Mouse (Mus musculus): ENCODE measurements around the gene Dip2c. TPM values are rescaled to one million over a fixed set of nuclear protein-coding genes. Genes with fewer than 3 reads are reported as not detected.
A peak's percentile ranks its signal among the peaks of the same experiment; 100 is the strongest.

Gene Dip2c
- total RNA-seq, 1 experiment from 2014 or later = 5.7 TPM

DNA sequence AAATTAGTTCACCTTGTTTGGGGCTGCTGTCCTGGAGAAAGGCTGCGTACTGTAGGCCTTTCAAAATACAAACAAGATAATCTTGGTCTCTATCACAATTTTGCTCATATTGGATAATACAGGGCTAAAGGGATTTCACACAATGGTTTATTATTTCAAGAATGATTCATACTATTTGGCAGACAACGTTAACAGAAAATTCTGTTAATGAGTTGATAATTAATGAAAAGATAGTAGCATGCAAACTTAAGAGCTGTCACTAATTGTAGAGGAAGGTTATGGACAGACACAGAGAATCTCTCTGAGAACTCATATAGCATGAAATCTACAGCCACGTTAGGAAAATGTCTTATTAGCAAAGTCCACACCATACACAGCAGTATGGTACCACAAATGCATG is 436.6 kb downstream of the Dip2c start:
- ATAC-seq (replicated peaks in 1 of 2; ENCODE audit: insufficient read depth in 1 of 2, low FRiP score in 2 of 2, low TSS enrichment in 1 of 2, low read depth in 1 of 2, poor library complexity in 2 of 2, severe bottlenecking in 2 of 2) = no peak

DNA sequence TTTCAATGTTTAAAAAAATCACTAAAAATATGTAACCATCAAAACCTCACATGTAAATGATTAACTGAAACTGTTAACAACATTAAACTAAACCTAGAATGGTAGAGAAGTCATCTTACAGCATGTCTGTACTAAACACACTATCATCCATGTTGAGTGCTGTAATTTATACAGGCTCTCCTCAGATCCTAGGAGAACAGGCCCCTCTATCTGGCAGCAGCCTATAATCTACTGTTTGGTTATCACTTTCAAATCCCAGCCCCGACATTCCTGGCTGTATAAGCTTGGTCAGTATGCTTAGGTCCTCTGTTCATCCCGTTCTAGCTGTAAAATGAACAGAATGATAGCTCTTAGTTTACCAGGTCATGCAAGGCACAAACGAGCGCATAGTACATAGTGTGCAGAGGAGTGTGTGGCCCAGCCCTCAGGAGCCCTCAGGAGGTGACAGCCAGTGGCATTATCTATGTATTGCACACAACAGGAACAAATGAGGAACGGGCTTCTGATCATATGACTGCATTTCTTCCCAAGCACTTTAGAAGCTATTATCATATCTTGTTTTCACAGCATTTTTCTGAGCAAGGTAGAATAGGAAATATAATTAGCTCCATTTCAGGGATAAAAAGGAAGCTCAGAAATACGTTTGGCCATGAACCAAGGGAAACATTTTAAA is 437.3 kb downstream of the Dip2c start:
- ATAC-seq (replicated peaks in 1 of 2; ENCODE audit: insufficient read depth in 1 of 2, low FRiP score in 2 of 2, low TSS enrichment in 1 of 2, low read depth in 1 of 2, poor library complexity in 2 of 2, severe bottlenecking in 2 of 2) = peak in 1 of 2 experiments; percentile 25; a peak in 1 of 4 replicates

DNA sequence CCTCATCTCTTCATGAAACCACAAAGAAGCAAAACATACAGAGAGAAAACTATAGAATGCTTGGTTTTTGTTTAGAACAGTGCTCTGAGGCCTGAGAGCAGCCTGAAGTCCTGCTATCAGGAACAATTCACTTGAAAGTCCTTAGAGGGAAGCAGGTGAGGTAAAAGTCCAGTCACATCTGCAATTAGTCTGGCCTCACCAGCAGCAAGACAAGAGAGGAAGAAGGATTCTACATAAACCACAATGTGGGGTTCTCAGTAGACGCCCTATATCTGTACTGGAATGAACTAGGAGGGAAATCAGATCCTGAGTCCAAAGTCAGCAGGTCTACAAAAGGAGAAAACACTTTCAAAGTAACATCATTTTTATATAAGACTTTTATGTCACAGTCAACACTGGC is 438.9 kb downstream of the Dip2c start:
- no peak for ATAC-seq (replicated peaks in 1 of 2; ENCODE audit: insufficient read depth in 1 of 2, low FRiP score in 2 of 2, low TSS enrichment in 1 of 2, low read depth in 1 of 2, poor library complexity in 2 of 2, severe bottlenecking in 2 of 2)

Other genes with a start within 250 kb of the Dip2c start
- 76.5 and 95.2 TPM in 2 replicates for gene Larp4b, start 182.6 kb upstream of the Dip2c start, total RNA-seq (2017)

All from hematopoietic stem cell, adult 5-6 weeks (primary cell).